Mouse (Mus musculus): ENCODE measurements around the gene Tmem30c.

Gene Tmem30c

GRCm38 (mm10) chr16:57292765-57293164, at the start of gene Tmem30c:
Gene Tmem30c (minus strand): TSS chr16:57292865.
- no peak for DNase-seq (ENCODE audit: low spot score in 2 of 2)

- DNase-seq (ENCODE audit: low spot score in 2 of 2), result no peak
Observed at GRCm38 (mm10) chr16:57340613-57340898, 47.9 kb upstream of the Tmem30c start.

DNA sequence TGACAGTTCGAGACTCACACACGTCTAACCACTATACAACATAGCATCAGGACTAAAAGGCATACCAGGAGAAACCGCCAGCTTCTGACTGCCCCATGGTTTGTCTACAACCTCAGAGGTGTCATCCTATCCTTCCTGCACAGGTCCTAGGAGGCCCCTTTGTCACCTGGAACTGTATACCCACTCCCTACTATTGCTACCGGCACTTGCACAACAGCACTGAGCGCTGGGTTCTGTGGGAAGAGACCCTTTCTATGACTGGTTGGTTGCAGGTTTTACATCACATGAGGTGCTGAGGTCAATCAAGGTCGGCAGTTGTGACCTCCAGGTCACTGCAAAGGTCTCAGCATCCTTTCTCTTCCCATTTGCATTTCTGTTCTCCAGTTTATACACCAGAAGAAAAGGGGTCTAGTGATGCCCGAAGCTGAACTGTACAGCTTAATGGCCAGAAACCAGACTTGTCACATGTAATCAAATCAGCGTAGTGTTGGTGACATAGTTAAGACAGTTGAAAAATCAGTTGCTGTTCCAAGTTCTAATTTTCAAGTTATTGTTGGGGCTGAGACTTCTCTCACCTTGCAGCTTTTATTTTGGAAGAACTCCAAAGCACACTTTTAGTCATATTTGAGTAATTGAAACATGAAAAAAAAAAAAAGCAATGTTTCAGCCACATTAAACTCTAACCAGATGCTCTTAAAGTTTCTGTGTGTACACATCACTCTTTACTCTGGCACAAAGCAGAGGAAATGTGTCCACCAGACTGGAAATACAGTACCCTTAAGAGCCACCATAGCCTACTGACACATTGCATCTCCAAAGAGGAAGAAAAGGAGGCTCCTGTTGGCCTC, 47.3 kb upstream of the Tmem30c start:
- DNase-seq (ENCODE audit: low spot score in 2 of 2), result no peak

- no peak for DNase-seq (ENCODE audit: low spot score in 2 of 2)
Observed at GRCm38 (mm10) chr16:57336770-57337423, 44.2 kb upstream of the Tmem30c start.

DNA sequence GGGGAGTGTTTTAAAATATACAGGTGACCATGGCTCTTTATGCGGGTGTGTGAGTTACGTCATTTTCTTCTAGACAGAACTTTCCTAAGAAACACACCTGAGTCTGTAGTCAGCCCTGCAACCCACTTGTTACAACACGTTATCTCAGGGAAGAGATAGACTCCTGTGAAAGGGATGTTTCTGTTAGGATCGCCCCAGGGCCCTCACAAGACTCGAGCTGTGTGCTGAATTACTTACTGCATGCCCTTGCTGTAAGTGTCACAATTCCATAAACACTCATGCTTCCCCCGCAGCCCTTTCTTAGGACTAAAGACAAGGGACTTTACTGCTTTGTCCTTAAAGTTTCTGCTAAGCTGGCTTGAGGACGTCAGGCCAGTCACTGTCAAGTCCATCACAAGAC, 39.6 kb upstream of the Tmem30c start:
- no peak for DNase-seq (ENCODE audit: low spot score in 2 of 2)

DNA sequence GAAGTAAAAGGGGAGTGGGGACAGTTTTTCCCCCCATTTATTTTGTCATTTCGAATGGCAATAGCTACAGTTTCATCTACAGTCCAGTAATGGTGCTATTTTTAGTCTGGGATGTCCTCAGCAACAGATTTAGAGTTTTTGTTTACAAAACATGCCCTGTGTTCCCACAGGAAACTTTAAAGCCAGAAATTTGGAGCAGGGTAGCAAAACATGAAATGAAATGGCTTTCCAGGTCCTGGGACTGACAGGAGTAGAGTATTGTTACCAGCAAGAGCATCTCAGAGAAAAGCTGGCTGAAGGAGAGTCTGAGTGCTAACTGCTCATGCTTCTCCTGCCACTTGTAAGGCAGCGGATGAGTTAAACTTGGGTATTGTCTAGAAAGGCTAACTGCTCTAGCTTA, 37.4 kb upstream of the Tmem30c start:
- no peak for DNase-seq (ENCODE audit: low spot score in 2 of 2)

DNA sequence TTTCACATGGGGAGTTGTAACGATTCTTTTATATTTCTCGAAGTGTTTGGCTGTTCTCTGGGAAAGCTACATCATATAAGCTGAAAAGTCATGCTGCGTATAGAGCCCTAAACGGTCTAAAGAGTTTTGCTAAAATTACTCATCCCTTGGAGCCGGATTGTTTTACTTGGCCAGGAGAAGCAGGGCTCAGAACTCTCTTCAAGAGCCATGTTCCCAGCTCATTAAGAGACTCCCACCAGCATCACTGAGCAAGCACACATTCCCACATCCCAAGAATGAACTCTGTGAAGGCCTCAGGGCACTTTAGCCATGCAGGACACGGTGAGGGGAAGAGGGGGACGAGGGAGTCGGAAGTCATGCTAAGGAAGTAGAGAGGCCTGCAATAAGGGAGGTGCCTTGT, 36.4 kb upstream of the Tmem30c start:
- DNase-seq (ENCODE audit: low spot score in 2 of 2), result no peak

DNA sequence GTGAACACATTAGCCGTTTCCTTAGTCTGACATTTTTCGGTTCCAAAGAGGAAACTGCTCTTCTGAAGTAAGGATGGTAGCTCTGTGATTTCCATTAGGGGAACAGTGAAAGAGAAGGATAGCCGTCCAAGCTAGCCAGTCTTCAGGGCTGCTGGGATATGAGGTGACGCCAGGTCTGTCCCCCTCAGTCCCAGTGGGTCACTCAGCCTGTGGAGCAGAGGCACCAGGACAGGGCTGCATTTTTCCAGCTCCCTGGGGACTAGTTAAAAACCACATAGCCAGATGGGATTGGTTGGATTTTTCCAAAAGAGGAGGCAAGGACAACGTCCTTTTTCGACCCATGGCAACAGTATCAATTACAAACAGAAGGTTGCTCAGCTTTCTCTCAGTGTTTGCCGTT, 34.3 kb upstream of the Tmem30c start:
- no peak for DNase-seq (ENCODE audit: low spot score in 2 of 2)

DNA sequence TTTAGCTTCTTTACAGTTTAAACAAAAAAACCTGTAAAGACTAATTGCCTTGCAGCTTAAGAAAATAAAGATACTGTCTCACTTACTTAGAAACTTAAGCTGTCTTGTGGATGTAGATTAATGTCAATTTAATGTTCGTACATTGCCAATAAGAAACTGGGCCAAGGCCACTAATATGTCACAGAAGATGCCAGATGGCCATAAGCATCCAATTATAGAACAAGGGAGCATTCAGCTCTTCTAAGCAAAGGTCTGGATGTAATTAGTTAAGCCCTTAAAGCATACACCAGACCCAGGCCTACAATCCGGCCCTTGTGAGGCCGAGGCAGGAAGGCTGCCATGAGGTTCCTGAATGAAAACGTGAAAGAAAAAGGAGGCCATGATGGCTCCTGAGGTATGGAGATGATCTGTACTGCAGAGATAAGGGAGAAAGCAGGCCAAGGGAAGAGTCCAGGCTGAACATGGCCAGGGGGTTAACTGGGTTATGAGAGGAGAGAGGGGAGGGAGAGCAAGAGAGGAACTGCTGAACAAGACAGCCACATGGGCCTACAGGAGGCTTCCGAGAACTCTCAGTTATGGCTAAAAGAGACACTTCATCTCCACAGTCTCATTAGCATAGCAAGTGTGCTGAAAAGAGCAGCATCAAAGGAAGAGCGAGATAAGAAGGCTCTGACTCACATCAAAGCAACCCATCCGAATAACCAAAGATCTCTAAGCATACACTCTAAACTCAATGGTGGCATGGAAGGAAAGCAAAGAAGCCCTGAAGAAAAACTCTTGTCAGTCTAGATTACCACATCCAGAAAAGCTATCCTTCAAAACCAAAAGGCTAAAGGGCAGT, 26.8 kb upstream of the Tmem30c start:
- DNase-seq (ENCODE audit: low spot score in 2 of 2), result no peak

DNA sequence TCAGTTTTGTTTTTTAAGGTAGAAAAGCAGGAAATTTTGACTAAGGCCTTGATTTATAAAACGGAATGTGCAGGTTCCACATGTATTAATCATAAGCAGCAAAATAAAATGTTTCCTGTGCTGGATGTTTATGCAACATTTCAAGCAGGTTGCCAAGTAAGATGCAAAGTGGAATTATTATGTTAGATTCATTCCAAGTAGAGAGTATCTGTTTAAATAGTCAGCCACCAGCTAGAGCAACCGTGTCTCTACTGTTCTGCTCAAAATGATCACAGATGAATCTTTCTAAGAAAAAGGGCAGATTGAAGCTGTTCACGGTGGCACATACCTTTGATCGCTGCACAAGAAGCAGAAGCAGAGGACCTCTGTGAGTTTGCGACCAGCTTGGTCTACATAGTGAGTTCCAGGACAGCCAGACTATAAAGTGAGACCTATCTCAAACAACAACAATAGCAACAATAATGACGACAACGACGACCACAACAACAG, 26.0 kb upstream of the Tmem30c start:
- no peak for DNase-seq (ENCODE audit: low spot score in 2 of 2)

GRCm38 (mm10) chr16:57317882-57318636, 25.4 kb upstream of the Tmem30c start:
- DNase-seq (ENCODE audit: low spot score in 2 of 2), result no peak

- DNase-seq (ENCODE audit: low spot score in 2 of 2), result no peak
Observed at GRCm38 (mm10) chr16:57317127-57317526, 24.5 kb upstream of the Tmem30c start.

- no peak for DNase-seq (ENCODE audit: low spot score in 2 of 2)
Observed at GRCm38 (mm10) chr16:57315026-57315425, 22.4 kb upstream of the Tmem30c start.

DNA sequence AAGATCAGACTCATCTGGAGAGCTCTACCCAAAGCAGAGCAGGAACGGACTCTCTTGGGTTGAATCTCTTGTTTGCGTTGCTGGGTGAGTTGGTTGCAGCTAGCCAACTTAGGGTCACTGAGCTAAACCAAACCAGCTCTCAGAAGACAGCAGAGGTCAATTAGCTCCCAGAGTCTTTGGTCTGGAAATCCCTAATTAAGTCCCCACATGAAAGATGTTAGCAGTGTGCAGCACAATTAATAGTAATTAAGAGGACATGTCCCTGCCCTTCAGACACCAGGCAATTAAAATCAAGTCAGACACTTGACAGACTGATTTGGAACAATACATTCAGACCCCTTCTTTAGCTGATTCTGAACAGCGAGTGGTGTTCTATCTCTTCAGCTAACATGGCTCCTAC, 21.6 kb upstream of the Tmem30c start:
- DNase-seq (ENCODE audit: low spot score in 2 of 2), result no peak

DNA sequence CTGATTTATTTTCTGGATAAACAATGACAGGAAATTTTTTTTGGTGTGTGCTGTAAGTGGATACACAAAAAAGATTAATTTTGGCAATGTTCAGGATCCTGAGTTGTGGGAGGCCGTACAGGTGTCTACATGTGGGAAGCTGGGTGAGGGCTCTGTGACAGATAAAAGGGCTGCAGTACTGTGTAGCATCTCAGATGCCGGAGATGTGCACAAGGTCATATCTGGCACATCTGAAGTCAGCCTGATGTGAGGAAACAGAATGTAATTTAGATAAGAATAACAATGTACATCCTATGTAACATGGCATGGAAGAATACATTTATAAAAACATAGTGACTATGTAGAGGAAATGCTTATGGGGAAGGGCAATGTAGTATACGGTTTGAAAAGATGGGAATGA, 20.8 kb upstream of the Tmem30c start:
- no peak for DNase-seq (ENCODE audit: low spot score in 2 of 2)

DNA sequence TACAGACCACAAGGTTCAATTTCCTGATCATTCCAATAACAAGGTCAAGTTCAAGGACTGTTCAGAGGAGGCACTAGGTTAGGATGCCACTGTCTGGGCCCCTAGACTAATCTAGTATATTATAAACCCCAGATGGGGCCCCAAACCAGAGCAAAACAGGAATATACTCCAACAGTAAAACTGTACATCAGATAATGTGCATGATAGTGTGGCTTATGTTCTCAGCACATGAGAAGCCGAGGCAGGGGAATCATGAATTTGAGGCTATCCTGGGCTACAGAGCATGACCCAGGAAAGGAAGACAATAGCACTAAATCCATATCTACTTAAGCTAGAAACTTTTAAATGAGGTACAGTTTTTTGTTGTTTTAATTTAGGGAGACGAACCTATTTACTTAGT, 19.5 kb upstream of the Tmem30c start:
- DNase-seq (ENCODE audit: low spot score in 2 of 2), result no peak

DNA sequence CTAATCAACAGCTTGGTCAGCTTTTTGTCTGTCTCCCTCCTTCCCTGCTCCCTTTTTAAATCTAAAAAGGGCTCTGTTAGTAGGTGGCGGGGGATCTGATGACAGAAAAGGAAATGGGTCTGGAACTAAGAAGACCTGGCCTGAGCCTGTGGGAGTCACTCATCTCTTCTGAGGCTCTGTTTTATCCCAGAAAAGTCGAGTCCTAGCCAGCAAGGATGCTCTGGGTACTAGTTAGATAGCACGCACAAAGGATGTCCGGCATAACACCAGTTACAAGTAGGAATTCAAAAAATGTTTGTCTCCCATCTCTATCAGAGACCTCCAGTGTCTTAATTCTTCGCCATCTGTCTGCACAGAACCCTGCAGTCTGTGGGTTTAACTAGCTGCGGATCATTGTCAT, 12.8 kb upstream of the Tmem30c start:
- DNase-seq (ENCODE audit: low spot score in 2 of 2), result no peak

- DNase-seq (ENCODE audit: low spot score in 2 of 2), result no peak
Observed at GRCm38 (mm10) chr16:57303716-57304115, 11.1 kb upstream of the Tmem30c start.

GRCm38 (mm10) chr16:57302792-57303698, 10.4 kb upstream of the Tmem30c start:
- no peak for DNase-seq (ENCODE audit: low spot score in 2 of 2)

- DNase-seq (ENCODE audit: low spot score in 2 of 2), result no peak
Observed at GRCm38 (mm10) chr16:57301512-57302115, 8.9 kb upstream of the Tmem30c start.

Data from frontal cortex, postnatal 25 days (tissue).